Mouse (Mus musculus) hindbrain, embryonic 14.5 days (tissue): ENCODE results near the gene Mybphl. TPM values are rescaled to one million over a fixed set of nuclear protein-coding genes. Genes with fewer than 3 reads are reported as not detected.

ENCODE experiments used
- ATAC-seq: fragments of 200-750 bp; cut with Nextera tagmentation; 2 replicates; pipeline ENCODE4 v1.8.0; 2017; ENCODE audit warnings: moderate number of reproducible peaks, mild to moderate bottlenecking, moderate TSS enrichment, moderate library complexity; ENCODE audit not compliant: low FRiP score
- DNase-seq: peaks from one replicate; pipeline ENCODE4 v3.0.0-alpha.2; 2015; ENCODE audit warnings: low spot score
- H3K27ac ChIP-seq: fragments of 300-500 bp; sonication (generic); 2 replicates; pipeline ENCODE4 v1.5.1; 2014; ENCODE audit warnings: mild to moderate bottlenecking, moderate library complexity
- H3K27me3 ChIP-seq: fragments of 300-500 bp; sonication (generic); 2 replicates; pipeline ENCODE4 v1.6.1; 2014; ENCODE audit warnings: mild to moderate bottlenecking, low read length, mixed read lengths; ENCODE audit not compliant: control insufficient read depth, insufficient read depth
- H3K36me3 ChIP-seq: fragments of 300-500 bp; sonication (generic); replicated peaks from 2 replicates; pipeline ENCODE4 v1.6.1; 2014; ENCODE audit not compliant: control insufficient read depth, insufficient read depth
- H3K4me1 ChIP-seq: fragments of 300-500 bp; sonication (generic); replicated peaks from 2 replicates; pipeline ENCODE4 v1.6.1; 2014; ENCODE audit warnings: antibody characterized with exemption, low read length, mixed read lengths; ENCODE audit not compliant: control insufficient read depth, insufficient read depth
- H3K4me2 ChIP-seq: fragments of 300-500 bp; sonication (generic); replicated peaks from 2 replicates; pipeline ENCODE4 v1.6.1; 2014; ENCODE audit warnings: mild to moderate bottlenecking, moderate library complexity
- H3K4me3 ChIP-seq: fragments of 300-500 bp; sonication (generic); replicated peaks from 2 replicates; pipeline ENCODE4 v1.5.1; 2014; ENCODE audit warnings: mild to moderate bottlenecking, low read length
- H3K9ac ChIP-seq: fragments of 300-500 bp; sonication (generic); 2 replicates; pipeline ENCODE4 v1.6.1; 2014
- H3K9me3 ChIP-seq: fragments of 300-500 bp; sonication (generic); 2 replicates; pipeline ENCODE4 v1.6.1; 2016; ENCODE audit warnings: low read length; ENCODE audit not compliant: control insufficient read depth
- WGBS: fragments of 180-500 bp; shearing (Covaris S2); extraction: QIAGEN DNeasy Blood & Tissue Kit; methylation state at CpG from one replicate; pipeline ENCODE4 v1.1.7; 2014; 5-methylcytosine and 5-hydroxymethylcytosine counted together
- polyA plus RNA-seq: library from polyadenylated mRNA; unstranded; fragments of >200 nt; fragmentation: Nextera tagmentation; extraction: Ambion mirVana; gene quantifications from 2 replicates; pipeline ENCODE4 v1.2.1, GENCODE M21; 2014

The Mybphl gene
- polyA plus RNA-seq, 1 experiment from 2014 or later, result 0.31 TPM

GRCm38 (mm10) chr3:108400442-108400841, 35.7 kb downstream of the Mybphl start:
- Histone ChIP-seq H3K27me3 (no peaks in the 10 kb centered on the region), H3K36me3 (peaks cover 95% of the 10 kb centered on the region), H3K9me3 (no peaks in the 10 kb centered on the region), H3K27ac (no peak overlapping the region), H3K9ac (no peak overlapping the region), H3K4me2 (no peak overlapping the region), H3K4me1 (peaks cover 9% of the 10 kb centered on the region; the same call in 1 of the 2 replicates), H3K4me3 (no peak overlapping the region)
- 91% methylated on average over 5 of the region's 5 CpGs for WGBS
- no peak for DNase-seq
- no peak for ATAC-seq

- ATAC-seq (peak; percentile 88), DNase-seq (peak; percentile 92)
- no peak overlapping the region; the same call in 1 of the 2 replicates for H3K9ac ChIP-seq
- peaks cover 93% of the 10 kb centered on the region for H3K36me3 ChIP-seq
- H3K4me2 ChIP-seq, result peak overlapping the region; percentile 24; the same call in 1 of the 2 replicates
- H3K27me3 ChIP-seq, result no peaks in the 10 kb centered on the region
- H3K27ac ChIP-seq, result peak overlapping the region; percentile 68
- 31% methylated on average over 22 of the region's 22 CpGs for WGBS
- no peak overlapping the region for H3K4me3 ChIP-seq
- H3K9me3 ChIP-seq, result no peaks in the 10 kb centered on the region
- peaks cover 23% of the 10 kb centered on the region for H3K4me1 ChIP-seq
Observed at GRCm38 (mm10) chr3:108401692-108402527, 37.2 kb downstream of the Mybphl start.

- no peaks in the 10 kb centered on the region for H3K27me3 ChIP-seq
- no peaks in the 10 kb centered on the region for H3K9me3 ChIP-seq
- no peak for DNase-seq
- H3K36me3 ChIP-seq, result peaks cover 91% of the 10 kb centered on the region
- H3K9ac ChIP-seq, result no peak overlapping the region; the same call in 1 of the 2 replicates
- H3K4me2 ChIP-seq, result 0 out of 2 replicates have a peak overlapping the region, but pooled peaks have one; percentile 24
- H3K27ac ChIP-seq, result peak overlapping the region; percentile 68; the same call in 1 of the 2 replicates
- WGBS, result 71% methylated on average over 15 of the region's 15 CpGs
- H3K4me3 ChIP-seq, result no peak overlapping the region
- H3K4me1 ChIP-seq, result peaks cover 23% of the 10 kb centered on the region
- no peak for ATAC-seq
Observed at GRCm38 (mm10) chr3:108402528-108402920, 37.8 kb downstream of the Mybphl start.

- H3K4me2 ChIP-seq, result peak overlapping the region; percentile 25; the same call in 1 of the 2 replicates
- no peak overlapping the region for H3K9ac ChIP-seq
Observed at GRCm38 (mm10) chr3:108405536-108406305, 41.0 kb downstream of the Mybphl start.

GRCm38 (mm10) chr3:108406306-108406885, 41.7 kb downstream of the Mybphl start:
- H3K9me3 ChIP-seq, result no peaks in the 10 kb centered on the region
- H3K9ac ChIP-seq, result 0 out of 2 replicates have a peak overlapping the region, but pooled peaks have one; percentile 24
- no peaks in the 10 kb centered on the region for H3K27me3 ChIP-seq
- peaks cover 53% of the 10 kb centered on the region for H3K36me3 ChIP-seq
- no peak overlapping the region for H3K4me2 ChIP-seq
- ATAC-seq, result no peak
- WGBS, result 61% methylated on average over 24 of the region's 24 CpGs
- peaks cover 47% of the 10 kb centered on the region for H3K4me1 ChIP-seq
- no peak overlapping the region for H3K4me3 ChIP-seq
- no peak for DNase-seq
- H3K27ac ChIP-seq, result peak overlapping the region; percentile 60

More at GRCm38 (mm10) chr3:108405536-108406305, 41.0 kb downstream of the Mybphl start:
- 17% methylated on average over 13 of the region's 14 CpGs for WGBS
- H3K36me3 ChIP-seq, result peaks cover 59% of the 10 kb centered on the region
- DNase-seq (no peak), ATAC-seq (peak; percentile 9)
- H3K27ac ChIP-seq, result peak overlapping the region; percentile 60
- no peaks in the 10 kb centered on the region for H3K27me3 ChIP-seq
- peaks cover 40% of the 10 kb centered on the region for H3K4me1 ChIP-seq
- no peak overlapping the region for H3K4me3 ChIP-seq
- no peaks in the 10 kb centered on the region for H3K9me3 ChIP-seq

- H3K9ac ChIP-seq, result 0 out of 2 replicates have a peak overlapping the region, but pooled peaks have one; percentile 2
- H3K36me3 ChIP-seq, result peaks cover 55% of the 10 kb centered on the region
- no peak for DNase-seq
- no peaks in the 10 kb centered on the region for H3K9me3 ChIP-seq
- H3K4me3 ChIP-seq, result no peak overlapping the region
- H3K4me1 ChIP-seq, result peaks cover 57% of the 10 kb centered on the region
- ATAC-seq, result no peak
- no peak overlapping the region for H3K4me2 ChIP-seq
- no peaks in the 10 kb centered on the region for H3K27me3 ChIP-seq
- H3K27ac ChIP-seq, result no peak overlapping the region
- whole genome bisulfite sequencing, result 79% methylated on average over 8 of the region's 8 CpGs
Observed at GRCm38 (mm10) chr3:108408517-108409008, 43.9 kb downstream of the Mybphl start.

- peaks cover 51% of the 10 kb centered on the region for H3K36me3 ChIP-seq
- no peaks in the 10 kb centered on the region for H3K27me3 ChIP-seq
- H3K9ac ChIP-seq, result peak overlapping the region; percentile 63
- WGBS, result 13% methylated on average over 8 of the region's 8 CpGs
- peak overlapping the region; percentile 85 for H3K4me2 ChIP-seq
- H3K4me3 ChIP-seq, result peak overlapping the region; percentile 28
- no peaks in the 10 kb centered on the region for H3K9me3 ChIP-seq
- H3K27ac ChIP-seq, result peak overlapping the region; percentile 96
- DNase-seq, result no peak
- peaks cover 67% of the 10 kb centered on the region for H3K4me1 ChIP-seq
- peak; percentile 0; the same call in 1 of the 2 replicates for ATAC-seq
Observed at GRCm38 (mm10) chr3:108409656-108410358, 45.1 kb downstream of the Mybphl start.

- H3K27me3 ChIP-seq, result no peaks in the 10 kb centered on the region
- no peak for DNase-seq
- peak overlapping the region; percentile 63 for H3K9ac ChIP-seq
- no peaks in the 10 kb centered on the region for H3K9me3 ChIP-seq
- peak; percentile 12 for ATAC-seq
- peak overlapping the region; percentile 28 for H3K4me3 ChIP-seq
- H3K4me2 ChIP-seq, result peak overlapping the region; percentile 85
- H3K27ac ChIP-seq, result peak overlapping the region; percentile 96
- H3K4me1 ChIP-seq, result peaks cover 66% of the 10 kb centered on the region
- H3K36me3 ChIP-seq, result peaks cover 45% of the 10 kb centered on the region
- WGBS, result 3% methylated on average over 5 of the region's 5 CpGs
Observed at GRCm38 (mm10) chr3:108410359-108410714, 45.6 kb downstream of the Mybphl start.
